Mouse (Mus musculus) neural tube, embryonic 13.5 days (tissue): Measurements from ENCODE around the gene Adam21. TPM values are rescaled to one million over a fixed set of nuclear protein-coding genes. Genes with fewer than 3 reads are reported as not detected.
"Not testable (repeated sequence)": the region's sequence is repeated elsewhere in the genome, so short reads cannot be mapped to it uniquely, and the experiment has no call there.

Source experiments
- ATAC-seq: fragments of 200-750 bp; cut with Nextera tagmentation; 2 replicates; pipeline ENCODE4 v1.8.0; 2017; ENCODE audit warnings: low read depth, mild to moderate bottlenecking, moderate TSS enrichment, moderate library complexity
- H3K27ac ChIP-seq: fragments of 300-500 bp; sonication (generic); replicated peaks from 2 replicates; pipeline ENCODE4 v1.5.1; 2015; ENCODE audit warnings: moderate library complexity, mild to moderate bottlenecking, inconsistent platforms
- H3K27me3 ChIP-seq: fragments of 300-500 bp; sonication (generic); 2 replicates; pipeline ENCODE4 v1.6.1; 2015; ENCODE audit warnings: mild to moderate bottlenecking, inconsistent platforms
- H3K36me3 ChIP-seq: fragments of 300-500 bp; sonication (generic); 2 replicates; pipeline ENCODE4 v1.6.1; 2015; ENCODE audit warnings: mild to moderate bottlenecking, inconsistent platforms
- H3K4me1 ChIP-seq: fragments of 300-500 bp; sonication (generic); replicated peaks from 2 replicates; pipeline ENCODE4 v1.6.1; 2015; ENCODE audit warnings: inconsistent platforms
- H3K4me2 ChIP-seq: fragments of 300-500 bp; sonication (generic); 2 replicates; pipeline ENCODE4 v1.6.1; 2015; ENCODE audit warnings: inconsistent platforms, mild to moderate bottlenecking, moderate library complexity
- H3K4me3 ChIP-seq: fragments of 300-500 bp; sonication (generic); 2 replicates; pipeline ENCODE4 v1.5.1; 2015; ENCODE audit warnings: mild to moderate bottlenecking, inconsistent platforms
- H3K9ac ChIP-seq: fragments of 300-500 bp; sonication (generic); 2 replicates; pipeline ENCODE4 v1.6.1; 2015; ENCODE audit warnings: moderate library complexity, mild to moderate bottlenecking, inconsistent platforms
- H3K9me3 ChIP-seq: fragments of 300-500 bp; sonication (generic); 2 replicates; pipeline ENCODE4 v1.6.1; 2016; ENCODE audit warnings: inconsistent platforms
- WGBS: fragments of 180-500 bp; shearing (Covaris S2); methylation state at CpG from one replicate; pipeline ENCODE4 v1.1.7; 2015; 5-methylcytosine and 5-hydroxymethylcytosine counted together
- polyA plus RNA-seq: library from polyadenylated mRNA; unstranded; fragments of >200 nt; fragmentation: Nextera tagmentation; extraction: Ambion mirVana; gene quantifications from 2 replicates; pipeline ENCODE4 v1.2.1, GENCODE M21; 2015

Gene Adam21
- polyA plus RNA-seq, 1 experiment from 2014 or later: 1.1 TPM

- peak; percentile 95 for ATAC-seq
- Histone ChIP-seq H3K4me1 (peaks cover 25% of the 10 kb centered on the region), H3K4me3 (peak within 1 kb of the TSS; percentile 86), H3K4me2 (peak within 1 kb of the TSS; percentile 69), H3K36me3 (no peaks in the 10 kb centered on the region), H3K9me3 (no peaks in the 10 kb centered on the region), H3K9ac (peak within 1 kb of the TSS; percentile 89), H3K27me3 (no peaks in the 10 kb centered on the region), H3K27ac (peak within 1 kb of the TSS; percentile 81)
- WGBS: under 1% methylated on average over 46 of the region's 46 CpGs
These were observed 35.8 kb downstream of the Adam21 start, which contains the start of the genes Gm20498 and Synj2bp for GRCm38 (mm10) chr12:81532316-81533028. Gene Gm20498 (minus strand): TSS chr12:81532905. Gene Synj2bp (minus strand): TSS chr12:81532911.

DNA sequence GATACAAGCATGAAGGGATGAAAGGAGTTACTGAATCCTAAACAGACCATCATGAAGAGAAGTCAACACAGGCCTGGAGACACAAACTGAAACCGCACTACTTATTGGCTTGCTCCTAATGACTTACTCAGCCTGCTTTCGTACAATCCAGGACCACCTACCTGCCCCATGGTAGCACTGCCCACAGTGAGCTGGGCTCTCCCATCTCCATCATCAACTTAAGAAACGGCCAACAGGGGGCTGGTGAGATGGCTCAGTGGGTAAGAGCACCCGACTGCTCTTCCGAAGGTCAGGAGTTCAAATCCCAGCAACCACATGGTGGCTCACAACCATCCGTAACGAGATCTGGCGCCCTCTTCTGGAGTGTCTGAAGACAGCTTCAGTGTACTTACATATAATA lies 37.7 kb downstream of the Adam21 start:
- H3K4me3 ChIP-seq, H3K9me3 ChIP-seq, ATAC-seq, H3K36me3 ChIP-seq, H3K9ac ChIP-seq, H3K4me2 ChIP-seq, H3K27ac ChIP-seq, H3K27me3 ChIP-seq: not testable (repeated sequence)
- peaks cover 25% of the 10 kb centered on the region for H3K4me1 ChIP-seq
- WGBS: 76% methylated on average over 8 of the region's 8 CpGs

Other genes starting within 250 kb of the Adam21 start
- 5.2 and 6.7 TPM in 2 replicates for gene Slc8a3, start 235.3 kb downstream of the Adam21 start, polyA plus RNA-seq
- 0.23 and 0.31 TPM in 2 replicates for gene Gm4787, start 189.0 kb downstream of the Adam21 start, polyA plus RNA-seq
- gene Adam4, start 146.5 kb downstream of the Adam21 start, polyA plus RNA-seq: 0.50 and 0.63 TPM in 2 replicates
- 152 and 167 TPM in 2 replicates for gene Cox16, start 83.3 kb downstream of the Adam21 start, polyA plus RNA-seq
- gene Gm20498, start 35.6 kb downstream of the Adam21 start, polyA plus RNA-seq: 42.2 and 46.3 TPM in 2 replicates
- gene Synj2bp, start 35.6 kb downstream of the Adam21 start, polyA plus RNA-seq: 30.8 and 39.0 TPM in 2 replicates
- gene Med6, start 26.5 kb upstream of the Adam21 start, polyA plus RNA-seq: 56.1 and 59.3 TPM in 2 replicates
- gene Ttc9, start 62.8 kb upstream of the Adam21 start, polyA plus RNA-seq: 12.6 and 14.2 TPM in 2 replicates
- gene Map3k9, start 212.7 kb upstream of the Adam21 start, polyA plus RNA-seq: 8.1 and 9.4 TPM in 2 replicates